Mouse (Mus musculus): ENCODE measurements around the gene Gm21293.
"Not testable (repeated sequence)": the region's sequence is repeated elsewhere in the genome, so short reads cannot be mapped to it uniquely, and the experiment has no call there.

DNA sequence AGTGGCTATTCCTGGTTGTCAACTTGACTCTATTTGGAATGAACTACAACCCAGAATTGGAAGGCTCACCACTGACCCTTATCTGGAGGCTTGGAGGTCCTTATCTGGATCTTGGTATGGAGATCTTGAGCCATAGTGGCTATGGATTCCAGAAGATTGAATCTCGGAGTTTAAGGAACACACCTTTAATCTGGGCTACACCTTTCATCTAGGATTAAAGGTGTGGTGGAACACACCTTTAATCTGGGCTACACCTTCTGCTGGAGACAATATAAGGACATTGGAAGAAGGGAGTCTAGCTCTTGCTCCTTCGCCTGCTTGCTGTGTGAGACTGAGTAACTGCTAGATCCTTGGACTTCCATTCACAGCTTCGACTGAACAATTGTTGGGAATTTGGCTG, 33.9 kb downstream of the Gm21293 start, which contains the start of gene Gm21312:
- not testable (repeated sequence) for TF ChIP-seq CTCF (IDR thresholded peaks at IDR 0.05; ENCODE audit: control insufficient read depth, insufficient read depth, insufficient read length); MAX (IDR thresholded peaks at IDR 0.05); MYOD1 (IDR thresholded peaks at IDR 0.05; ENCODE audit: control insufficient read depth, insufficient read length, low read depth); CEBPB (IDR thresholded peaks at IDR 0.05; ENCODE audit: low read depth); USF1 (IDR thresholded peaks at IDR 0.05; ENCODE audit: low read depth); FOSL1 (IDR thresholded peaks at IDR 0.05; ENCODE audit: insufficient read depth, low read length, poor library complexity, severe bottlenecking); MYOG (IDR thresholded peaks at IDR 0.05; ENCODE audit: control insufficient read depth, extremely low read depth, insufficient read length)
